Mouse (Mus musculus): ENCODE measurements at regions not wholly inside any gene's neighbourhood (a gene's known extent, or its start where the extent isn't known, plus 50 kb on each side); places are given as distances from the start of the nearest gene placed in this dataset.

- H3K9me3 ChIP-seq (replicated peaks; ENCODE audit: low read length) = peaks cover 39% of the 10 kb centered on the region
- H3K4me3 ChIP-seq (replicated peaks in 1 of 3; ENCODE audit: low read depth in 2 of 3, low read length in 2 of 3, poor library complexity in 1 of 3) = no peak overlapping the region
- H3K27me3 ChIP-seq (replicated peaks) = no peaks in the 10 kb centered on the region
- TF ChIP-seq KAT2A (IDR thresholded peaks at IDR 0.05; ENCODE audit: insufficient replicate concordance, low read length) (no peak), RAD21 (IDR thresholded peaks at IDR 0.05; ENCODE audit: low read depth, low read length) (no peak), RCOR1 (conservative IDR thresholded peaks at IDR 0.05; ENCODE audit: low read depth, low read length) (no peak), MYC (IDR thresholded peaks at IDR 0.05; ENCODE audit: low read depth, low read length) (no peak), CTCF (conservative IDR thresholded peaks at IDR 0.05 in 1 of 2, IDR thresholded peaks at IDR 0.05 in 1 of 2; ENCODE audit: low read depth in 2 of 2, low read length in 2 of 2) (no peak), PAX5 (IDR thresholded peaks at IDR 0.05; ENCODE audit: low read length) (no peak), E2F4 (IDR thresholded peaks at IDR 0.05; ENCODE audit: insufficient replicate concordance, low read depth, low read length) (no peak), ZMIZ1 (IDR thresholded peaks at IDR 0.05; ENCODE audit: low read depth, low read length) (no peak), POLR2AphosphoS2 (IDR thresholded peaks at IDR 0.05; ENCODE audit: low read depth, low read length) (no peak), SIN3A (IDR thresholded peaks at IDR 0.05; ENCODE audit: low read length) (no peak), UBTF (IDR thresholded peaks at IDR 0.05; ENCODE audit: low read depth, low read length) (no peak)
- no peak overlapping the region for H3K4me2 ChIP-seq (ENCODE audit: insufficient read depth, low read depth, poor library complexity, severe bottlenecking)
- in situ Hi-C loops (cut with MboI; ENCODE audit: low pct_ligation_motif_present, low pct_unique_long_range_greater_than_20kb, low sequenced_read_pairs) (no loop called here), dilution Hi-C loops (cut with MboI; ENCODE audit: extremely low pct_ligation_motif_present, extremely low pct_unique_long_range_greater_than_20kb, low sequenced_read_pairs) (no loop called here)
- H3K9ac ChIP-seq (ENCODE audit: insufficient read depth, low read depth) = no peak overlapping the region
- H3K27ac ChIP-seq (ENCODE audit: insufficient read depth, low read depth) = no peak overlapping the region
- H3K36me3 ChIP-seq (replicated peaks in 1 of 2; ENCODE audit: control insufficient read depth in 1 of 2, insufficient read depth in 1 of 2, low read length in 1 of 2) = no peaks in the 10 kb centered on the region
- no peaks in the 10 kb centered on the region for H3K4me1 ChIP-seq (ENCODE audit: control insufficient read depth in 1 of 2, insufficient read depth in 2 of 2)
- no peak for DNase-seq (ENCODE audit: extremely low read depth)
- H3K79me2 ChIP-seq (replicated peaks; ENCODE audit: control insufficient read depth, extremely low read depth, insufficient read depth, poor library complexity, severe bottlenecking) = no peaks in the 10 kb centered on the region
Observed at GRCm38 (mm10) chr7:95460889-95461288, 710.2 kb upstream of the Tenm4 start.

- DNase-seq (ENCODE audit: extremely low read depth) = no peak
- Histone ChIP-seq H3K4me3 (replicated peaks in 1 of 3; ENCODE audit: low read depth in 2 of 3, low read length in 2 of 3, poor library complexity in 1 of 3) (no peak overlapping the region), H3K27ac (ENCODE audit: insufficient read depth, low read depth) (no peak overlapping the region), H3K27me3 (replicated peaks) (no peaks in the 10 kb centered on the region), H3K79me2 (replicated peaks; ENCODE audit: control insufficient read depth, extremely low read depth, insufficient read depth, poor library complexity, severe bottlenecking) (no peaks in the 10 kb centered on the region), H3K4me2 (ENCODE audit: insufficient read depth, low read depth, poor library complexity, severe bottlenecking) (no peak overlapping the region), H3K4me1 (ENCODE audit: control insufficient read depth in 1 of 2, insufficient read depth in 2 of 2) (no peaks in the 10 kb centered on the region), H3K9me3 (replicated peaks; ENCODE audit: low read length) (peaks cover 60% of the 10 kb centered on the region), H3K36me3 (replicated peaks in 1 of 2; ENCODE audit: control insufficient read depth in 1 of 2, insufficient read depth in 1 of 2, low read length in 1 of 2) (no peaks in the 10 kb centered on the region), H3K9ac (ENCODE audit: insufficient read depth, low read depth) (no peak overlapping the region)
- in situ Hi-C loops (cut with MboI; ENCODE audit: low pct_ligation_motif_present, low pct_unique_long_range_greater_than_20kb, low sequenced_read_pairs) = no loop called here
- dilution Hi-C loops (cut with MboI; ENCODE audit: extremely low pct_ligation_motif_present, extremely low pct_unique_long_range_greater_than_20kb, low sequenced_read_pairs) = no loop called here
- no peak for TF ChIP-seq CHD1 (IDR thresholded peaks at IDR 0.05; ENCODE audit: low read depth, low read length)
- TF ChIP-seq RAD21 (IDR thresholded peaks at IDR 0.05; ENCODE audit: low read depth, low read length) = no peak
- TF ChIP-seq HCFC1 (IDR thresholded peaks at IDR 0.05; ENCODE audit: low read depth, low read length) = no peak
- TF ChIP-seq MYC (IDR thresholded peaks at IDR 0.05; ENCODE audit: low read depth, low read length) = no peak
- no peak for TF ChIP-seq RCOR1 (conservative IDR thresholded peaks at IDR 0.05; ENCODE audit: low read depth, low read length)
- no peak for TF ChIP-seq GABPA (IDR thresholded peaks at IDR 0.05; ENCODE audit: insufficient replicate concordance, low read depth, low read length)
Observed at GRCm38 (mm10) chr7:95465506-95465905, 705.5 kb upstream of the Tenm4 start.

GRCm38 (mm10) chr7:95467028-95467427, 704.0 kb upstream of the Tenm4 start:
- Histone ChIP-seq H3K27me3 (replicated peaks) (no peaks in the 10 kb centered on the region), H3K9me3 (replicated peaks; ENCODE audit: low read length) (peaks cover 54% of the 10 kb centered on the region), H3K9ac (ENCODE audit: insufficient read depth, low read depth) (no peak overlapping the region), H3K27ac (ENCODE audit: insufficient read depth, low read depth) (no peak overlapping the region), H3K4me3 (replicated peaks in 1 of 3; ENCODE audit: low read depth in 2 of 3, low read length in 2 of 3, poor library complexity in 1 of 3) (no peak overlapping the region), H3K4me2 (ENCODE audit: insufficient read depth, low read depth, poor library complexity, severe bottlenecking) (no peak overlapping the region), H3K4me1 (ENCODE audit: control insufficient read depth in 1 of 2, insufficient read depth in 2 of 2) (no peaks in the 10 kb centered on the region), H3K36me3 (replicated peaks in 1 of 2; ENCODE audit: control insufficient read depth in 1 of 2, insufficient read depth in 1 of 2, low read length in 1 of 2) (no peaks in the 10 kb centered on the region), H3K79me2 (replicated peaks; ENCODE audit: control insufficient read depth, extremely low read depth, insufficient read depth, poor library complexity, severe bottlenecking) (no peaks in the 10 kb centered on the region)
- no peak for DNase-seq (ENCODE audit: extremely low read depth)
- dilution Hi-C loops (cut with MboI; ENCODE audit: extremely low pct_ligation_motif_present, extremely low pct_unique_long_range_greater_than_20kb, low sequenced_read_pairs) = no loop called here
- TF ChIP-seq MAX (IDR thresholded peaks at IDR 0.05; ENCODE audit: low read length) (no peak), CHD2 (IDR thresholded peaks at IDR 0.05; ENCODE audit: low read length) (no peak), ZNF384 (IDR thresholded peaks at IDR 0.05; ENCODE audit: low read depth, low read length) (no peak), NELFE (IDR thresholded peaks at IDR 0.05; ENCODE audit: low read depth, low read length) (no peak), SMC3 (IDR thresholded peaks at IDR 0.05; ENCODE audit: low read depth, low read length) (no peak), RCOR1 (conservative IDR thresholded peaks at IDR 0.05; ENCODE audit: low read depth, low read length) (no peak), ELF1 (IDR thresholded peaks at IDR 0.05; ENCODE audit: low read depth, low read length) (no peak), TBP (conservative IDR thresholded peaks at IDR 0.05; ENCODE audit: low read depth, low read length) (no peak)
- in situ Hi-C loops (cut with MboI; ENCODE audit: low pct_ligation_motif_present, low pct_unique_long_range_greater_than_20kb, low sequenced_read_pairs) = no loop called here
